Mouse (Mus musculus) heart, embryonic 15.5 days (tissue): Measurements from ENCODE around the gene Ccdc62. TPM values are rescaled to one million over a fixed set of nuclear protein-coding genes. Genes with fewer than 3 reads are reported as not detected.

Experiments used
- ATAC-seq: fragments of 200-750 bp; cut with Nextera tagmentation; replicated peaks from 2 replicates; pipeline ENCODE4 v1.8.0; 2017; ENCODE audit warnings: low read depth, moderate TSS enrichment; ENCODE audit not compliant: insufficient number of reproducible peaks, insufficient read depth, low FRiP score
- H3K27ac ChIP-seq: fragments of 300-500 bp; sonication (generic); 2 replicates; pipeline ENCODE4 v1.5.1; 2015; ENCODE audit warnings: mild to moderate bottlenecking, inconsistent platforms
- H3K27me3 ChIP-seq: fragments of 300-500 bp; sonication (generic); 2 replicates; pipeline ENCODE4 v1.6.1; 2015; ENCODE audit warnings: inconsistent platforms
- H3K36me3 ChIP-seq: fragments of 300-500 bp; sonication (generic); 2 replicates; pipeline ENCODE4 v1.6.1; 2015; ENCODE audit warnings: mild to moderate bottlenecking, inconsistent platforms
- H3K4me1 ChIP-seq: fragments of 300-500 bp; sonication (generic); replicated peaks from 2 replicates; pipeline ENCODE4 v1.6.1; 2015; ENCODE audit warnings: inconsistent platforms
- H3K4me2 ChIP-seq: fragments of 300-500 bp; sonication (generic); 2 replicates; pipeline ENCODE4 v1.6.1; 2015; ENCODE audit warnings: inconsistent platforms, mild to moderate bottlenecking, moderate library complexity
- H3K4me3 ChIP-seq: fragments of 300-500 bp; sonication (generic); 2 replicates; pipeline ENCODE4 v1.5.1; 2015; ENCODE audit warnings: mild to moderate bottlenecking, inconsistent platforms
- H3K9ac ChIP-seq: fragments of 300-500 bp; sonication (generic); 2 replicates; pipeline ENCODE4 v1.6.1; 2015; ENCODE audit warnings: mild to moderate bottlenecking, inconsistent platforms
- H3K9me3 ChIP-seq: fragments of 300-500 bp; sonication (generic); replicated peaks from 2 replicates; pipeline ENCODE4 v1.6.1; 2016; ENCODE audit warnings: inconsistent platforms
- WGBS: fragments of 180-500 bp; shearing (Covaris S2); methylation state at CpG from one replicate; pipeline ENCODE4 v1.1.7; 2015; ENCODE audit warnings: mixed read lengths; 5-methylcytosine and 5-hydroxymethylcytosine counted together
- polyA plus RNA-seq: library from polyadenylated mRNA; unstranded; fragments of >200 nt; fragmentation: Nextera tagmentation; extraction: Ambion mirVana; gene quantifications from 2 replicates; pipeline ENCODE4 v1.2.1, GENCODE M21; 2015

Ccdc62 gene
- polyA plus RNA-seq, 1 experiment from 2014 or later: 4.8 TPM

GRCm38 (mm10) chr5:123938479-123938878, 8.0 kb downstream of the Ccdc62 start:
- no peak for ATAC-seq
- 79% methylated on average over 5 of the region's 5 CpGs for WGBS
- H3K27ac ChIP-seq: no peak overlapping the region
- no peak overlapping the region for H3K4me2 ChIP-seq
- no peak overlapping the region for H3K9ac ChIP-seq
- H3K27me3 ChIP-seq: no peaks in the 10 kb centered on the region
- H3K9me3 ChIP-seq: no peaks in the 10 kb centered on the region
- H3K4me1 ChIP-seq: 0 out of 2 replicates have a peak, but pooled peaks cover 2% of the 10 kb centered on the region
- no peak overlapping the region for H3K4me3 ChIP-seq
- no peaks in the 10 kb centered on the region for H3K36me3 ChIP-seq

DNA sequence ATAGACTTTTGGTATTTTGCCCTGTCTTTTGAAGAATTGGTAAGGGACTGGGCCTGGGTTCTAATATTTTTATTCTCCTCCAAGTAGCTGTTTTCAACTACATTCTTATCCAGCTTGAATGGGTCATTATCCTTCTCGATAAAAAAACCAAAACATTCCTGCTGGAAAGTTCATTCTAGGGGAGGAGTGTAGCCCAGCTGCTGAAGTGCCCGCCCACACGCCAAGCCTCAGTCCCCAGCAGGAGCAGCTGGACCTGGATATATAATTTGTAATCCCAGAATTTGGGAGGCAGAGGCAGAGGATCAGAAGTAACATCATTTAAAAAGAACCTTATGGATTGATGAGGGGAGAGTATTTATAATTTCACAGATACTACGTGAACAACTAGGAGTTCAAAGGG, 16.1 kb downstream of the Ccdc62 start:
- Histone ChIP-seq H3K4me3 (no peak overlapping the region), H3K27ac (no peak overlapping the region), H3K4me1 (no peaks in the 10 kb centered on the region), H3K9ac (no peak overlapping the region), H3K9me3 (no peaks in the 10 kb centered on the region), H3K4me2 (no peak overlapping the region), H3K36me3 (no peaks in the 10 kb centered on the region), H3K27me3 (no peaks in the 10 kb centered on the region)
- WGBS: 63% methylated on average over 4 of the region's 4 CpGs
- ATAC-seq: no peak

- H3K9ac ChIP-seq: no peak overlapping the region
- WGBS: 47% methylated on average over 7 of the region's 7 CpGs
- H3K9me3 ChIP-seq: no peaks in the 10 kb centered on the region
- H3K36me3 ChIP-seq: no peaks in the 10 kb centered on the region
- H3K4me2 ChIP-seq: no peak overlapping the region
- ATAC-seq: no peak
- no peak overlapping the region for H3K27ac ChIP-seq
- no peak overlapping the region for H3K4me3 ChIP-seq
- no peaks in the 10 kb centered on the region for H3K27me3 ChIP-seq
- H3K4me1 ChIP-seq: no peaks in the 10 kb centered on the region
Measured at GRCm38 (mm10) chr5:123947041-123947761, 16.7 kb downstream of the Ccdc62 start.

DNA sequence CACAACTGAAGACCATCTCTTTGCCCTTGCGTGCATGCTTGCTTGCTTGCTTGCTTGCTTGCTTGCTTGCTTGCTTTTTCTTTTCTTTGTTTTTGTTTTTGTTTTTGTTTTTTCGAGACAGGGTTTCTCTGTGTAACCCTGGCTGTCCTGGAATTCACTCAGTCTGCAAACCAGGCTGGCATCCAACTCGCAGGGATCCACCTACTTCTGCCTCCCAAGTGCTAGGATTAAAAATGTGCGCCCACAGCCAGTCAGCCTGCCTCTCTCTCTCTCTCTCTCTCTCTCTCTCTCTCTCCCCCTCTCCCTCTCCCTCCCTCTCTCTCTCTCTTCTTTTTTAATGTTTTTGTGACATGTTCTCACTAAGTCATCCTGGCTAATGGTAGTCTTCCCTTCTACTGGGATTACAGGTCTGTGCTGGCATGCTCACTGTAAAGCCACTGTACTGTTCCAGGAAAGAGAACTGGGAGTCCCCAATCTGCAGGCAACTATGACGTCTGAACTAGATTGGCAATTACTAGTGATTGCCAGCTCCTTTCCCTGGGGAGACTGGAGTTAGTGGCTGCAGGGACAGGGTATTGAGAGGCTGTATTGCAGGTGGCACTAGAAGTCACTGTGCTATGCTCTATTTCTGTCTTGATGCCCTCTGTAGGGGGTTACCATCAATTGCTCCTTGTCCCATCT, 22.0 kb downstream of the Ccdc62 start:
- ATAC-seq: no peak
- Histone ChIP-seq H3K4me3 (no peak overlapping the region), H3K4me1 (peaks cover 7% of the 10 kb centered on the region), H3K27ac (no peak overlapping the region), H3K9ac (no peak overlapping the region), H3K36me3 (no peaks in the 10 kb centered on the region), H3K9me3 (no peaks in the 10 kb centered on the region), H3K27me3 (no peaks in the 10 kb centered on the region), H3K4me2 (no peak overlapping the region)
- 54% methylated on average over 5 of the region's 5 CpGs for WGBS

DNA sequence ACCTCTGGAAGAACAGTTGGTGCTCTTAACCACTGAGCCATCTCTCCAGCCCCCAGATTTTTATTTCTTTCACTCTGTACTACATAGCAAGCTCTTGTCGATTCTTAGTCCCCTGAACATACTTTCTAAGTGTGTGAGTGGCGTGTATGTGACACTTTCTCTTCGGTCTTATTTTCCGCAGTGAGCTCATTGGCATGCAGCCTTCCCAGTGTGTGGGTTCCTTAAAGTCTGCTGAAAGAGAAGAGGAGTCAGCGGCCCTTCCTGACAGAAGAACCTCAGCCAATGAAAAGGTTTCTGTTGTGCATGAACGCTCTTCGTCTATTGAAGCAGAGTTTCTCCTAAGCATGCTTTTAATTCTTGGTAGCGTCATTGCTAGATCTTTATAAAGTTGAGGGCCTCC, 26.7 kb downstream of the Ccdc62 start:
- ATAC-seq: no peak
- H3K27me3 ChIP-seq: no peaks in the 10 kb centered on the region
- peaks cover 7% of the 10 kb centered on the region for H3K4me1 ChIP-seq
- H3K4me3 ChIP-seq: no peak overlapping the region
- 90% methylated on average over 8 of the region's 8 CpGs for WGBS
- no peaks in the 10 kb centered on the region for H3K9me3 ChIP-seq
- H3K36me3 ChIP-seq: no peaks in the 10 kb centered on the region
- H3K4me2 ChIP-seq: no peak overlapping the region
- H3K27ac ChIP-seq: no peak overlapping the region
- no peak overlapping the region for H3K9ac ChIP-seq

GRCm38 (mm10) chr5:123959018-123959417, 28.5 kb downstream of the Ccdc62 start:
- no peaks in the 10 kb centered on the region for H3K9me3 ChIP-seq
- H3K4me2 ChIP-seq: no peak overlapping the region
- H3K9ac ChIP-seq: no peak overlapping the region
- no peaks in the 10 kb centered on the region for H3K27me3 ChIP-seq
- H3K27ac ChIP-seq: no peak overlapping the region
- peaks cover 7% of the 10 kb centered on the region; the same call in 1 of the 2 replicates for H3K4me1 ChIP-seq
- no peaks in the 10 kb centered on the region for H3K36me3 ChIP-seq
- WGBS: 73% methylated on average over 3 of the region's 3 CpGs
- H3K4me3 ChIP-seq: no peak overlapping the region
- no peak for ATAC-seq

DNA sequence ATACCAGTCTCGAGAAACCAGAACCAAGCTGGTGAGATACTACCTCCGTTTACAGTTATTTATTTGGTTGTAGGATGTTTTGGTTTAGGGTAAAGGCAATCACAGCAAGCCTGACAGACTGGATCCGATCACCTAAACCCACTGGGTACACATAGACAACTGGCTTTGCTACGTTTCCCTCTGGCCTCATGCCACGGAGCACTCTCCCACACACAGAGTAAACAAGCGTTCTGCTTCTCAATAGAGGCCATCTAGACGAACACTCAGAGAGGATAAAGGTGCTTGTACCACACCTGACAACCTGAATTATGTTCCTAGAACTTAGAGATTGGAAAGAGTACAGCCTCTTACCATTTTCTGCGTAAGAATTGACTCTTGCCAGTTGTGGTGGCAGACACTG, 29.6 kb downstream of the Ccdc62 start:
- Histone ChIP-seq H3K9ac (no peak overlapping the region), H3K4me3 (no peak overlapping the region), H3K4me2 (no peak overlapping the region), H3K27me3 (no peaks in the 10 kb centered on the region), H3K36me3 (no peaks in the 10 kb centered on the region), H3K4me1 (peaks cover 2% of the 10 kb centered on the region; the same call in 1 of the 2 replicates), H3K9me3 (no peaks in the 10 kb centered on the region), H3K27ac (no peak overlapping the region)
- ATAC-seq: no peak
- WGBS: 70% methylated on average over 8 of the region's 8 CpGs

DNA sequence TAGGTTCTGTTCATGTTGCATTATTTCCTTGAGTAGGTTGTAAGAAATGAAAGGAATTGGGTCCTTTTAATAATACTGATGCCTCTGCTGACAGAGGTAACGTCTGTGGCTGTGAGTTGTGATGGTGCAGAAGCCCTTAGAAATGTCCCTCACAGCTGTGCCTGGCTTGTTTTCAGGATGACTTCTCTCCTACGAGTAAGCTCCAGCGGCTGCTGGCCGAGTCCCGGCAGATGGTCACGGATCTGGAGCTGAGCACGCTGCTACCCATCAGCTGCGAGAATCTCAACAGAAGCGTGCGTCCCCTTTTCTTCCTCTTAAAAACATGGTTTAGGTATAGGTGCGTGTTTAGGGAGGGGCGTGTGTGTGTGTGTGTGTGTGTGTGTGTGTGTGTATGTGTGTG, 30.6 kb downstream of the Ccdc62 start:
- H3K9ac ChIP-seq: no peak overlapping the region
- WGBS: 75% methylated on average over 12 of the region's 12 CpGs
- ATAC-seq: no peak

GRCm38 (mm10) chr5:123964208-123964607, 33.7 kb downstream of the Ccdc62 start:
- H3K27me3 ChIP-seq: no peaks in the 10 kb centered on the region
- H3K36me3 ChIP-seq: no peaks in the 10 kb centered on the region
- no peaks in the 10 kb centered on the region for H3K4me1 ChIP-seq
- H3K9ac ChIP-seq: no peak overlapping the region
- H3K27ac ChIP-seq: no peak overlapping the region
- H3K4me3 ChIP-seq: no peak overlapping the region
- H3K4me2 ChIP-seq: no peak overlapping the region
- no peak for ATAC-seq
- 86% methylated on average over 4 of the region's 4 CpGs for WGBS
- no peaks in the 10 kb centered on the region for H3K9me3 ChIP-seq

More for the DNA sequence above, 30.6 kb downstream of the Ccdc62 start:
- Histone ChIP-seq H3K27ac (no peak overlapping the region), H3K4me3 (no peak overlapping the region), H3K4me2 (no peak overlapping the region), H3K27me3 (no peaks in the 10 kb centered on the region), H3K9me3 (no peaks in the 10 kb centered on the region), H3K4me1 (no peaks in the 10 kb centered on the region), H3K36me3 (no peaks in the 10 kb centered on the region)

GRCm38 (mm10) chr5:123966759-123967158, 36.3 kb downstream of the Ccdc62 start:
- Histone ChIP-seq H3K36me3 (no peaks in the 10 kb centered on the region), H3K27me3 (no peaks in the 10 kb centered on the region), H3K4me1 (no peaks in the 10 kb centered on the region), H3K4me2 (no peak overlapping the region), H3K9ac (no peak overlapping the region), H3K27ac (no peak overlapping the region), H3K4me3 (no peak overlapping the region), H3K9me3 (no peaks in the 10 kb centered on the region)
- no peak for ATAC-seq
- WGBS: 91% methylated on average over 2 of the region's 2 CpGs

- H3K4me3 ChIP-seq: no peak overlapping the region
- H3K4me2 ChIP-seq: no peak overlapping the region
- no peak for ATAC-seq
- no peaks in the 10 kb centered on the region for H3K9me3 ChIP-seq
- no peaks in the 10 kb centered on the region; the same call in 1 of the 2 replicates for H3K27me3 ChIP-seq
- H3K4me1 ChIP-seq: peaks cover 5% of the 10 kb centered on the region
- 64% methylated on average over 5 of the region's 5 CpGs for WGBS
- H3K9ac ChIP-seq: no peak overlapping the region
- H3K36me3 ChIP-seq: no peaks in the 10 kb centered on the region
- no peak overlapping the region for H3K27ac ChIP-seq
Measured at GRCm38 (mm10) chr5:123968468-123968867, 38.0 kb downstream of the Ccdc62 start.

GRCm38 (mm10) chr5:123969216-123969615, 38.7 kb downstream of the Ccdc62 start:
- H3K4me3 ChIP-seq: no peak overlapping the region
- H3K27ac ChIP-seq: no peak overlapping the region
- no peaks in the 10 kb centered on the region for H3K9me3 ChIP-seq
- no peaks in the 10 kb centered on the region for H3K36me3 ChIP-seq
- ATAC-seq: no peak
- H3K4me1 ChIP-seq: peaks cover 9% of the 10 kb centered on the region
- no peaks in the 10 kb centered on the region; the same call in 1 of the 2 replicates for H3K27me3 ChIP-seq
- WGBS: 71% methylated on average over 8 of the region's 8 CpGs
- no peak overlapping the region for H3K9ac ChIP-seq
- no peak overlapping the region for H3K4me2 ChIP-seq
